In genomic region chr3:97734259-97734658, GRCm38 (mm10) we compare ENCODE assay signal across 36 mouse cellular contexts. TPM values are rescaled to one million over a fixed set of nuclear protein-coding genes. Genes with fewer than 3 reads are reported as not detected.
A peak's percentile ranks its signal among the peaks of the same experiment; 100 is the strongest.
DNase-seq lines count a peak whose midpoint lies in the region; ATAC-seq lines count a peak whose summit lies in the region.
"Had no signal": no experiment of that assay in that cellular context is flagged by ENCODE, and none has a peak within 500 bp of the region (broad histone marks: within the 10 kb centered on the region; RNA-seq: fewer than 3 reads in every experiment).

No protein-coding gene starts in this region.

- no peak overlapping the region for H3K27ac ChIP-seq in heart, embryonic 10.5 days
- no peak overlapping the region for H3K27ac ChIP-seq in midbrain, embryonic 16.5 days (ENCODE audit: low read length)
- H3K27ac ChIP-seq in midbrain, embryonic 10.5 days (replicated peaks) = no peak overlapping the region
- H3K27ac ChIP-seq: heart, embryonic 15.5 days; hindbrain, embryonic 12.5 days; hindbrain, postnatal 0 days; intestine, embryonic 15.5 days; layer of hippocampus, adult 2 months; left cerebral cortex, adult 2 months; limb, embryonic 13.5 days; midbrain, embryonic 12.5 days; neural tube, embryonic 13.5 days had no signal

- no peaks in the 10 kb centered on the region for H3K9me3 ChIP-seq in heart, embryonic 10.5 days
- no peaks in the 10 kb centered on the region for H3K9me3 ChIP-seq in midbrain, embryonic 16.5 days (replicated peaks; ENCODE audit: control insufficient read depth, low read length, poor library complexity, severe bottlenecking)
- no peaks in the 10 kb centered on the region for H3K9me3 ChIP-seq in midbrain, embryonic 10.5 days (replicated peaks)
- H3K9me3 ChIP-seq: heart, embryonic 15.5 days; hindbrain, embryonic 12.5 days; intestine, embryonic 15.5 days; limb, embryonic 13.5 days; midbrain, embryonic 12.5 days; neural tube, embryonic 13.5 days had no signal

- no peak overlapping the region for H3K4me2 ChIP-seq in midbrain, embryonic 16.5 days (ENCODE audit: low read length)
- H3K4me2 ChIP-seq: heart, embryonic 15.5 days; hindbrain, embryonic 12.5 days; intestine, embryonic 15.5 days; limb, embryonic 13.5 days; liver, embryonic 11.5 days; midbrain, embryonic 12.5 days; neural tube, embryonic 13.5 days had no signal

- no peak overlapping the region for H3K9ac ChIP-seq in midbrain, embryonic 16.5 days (ENCODE audit: low read depth, low read length)
- H3K9ac ChIP-seq: heart, embryonic 15.5 days; hindbrain, embryonic 12.5 days; intestine, embryonic 15.5 days; limb, embryonic 13.5 days; midbrain, embryonic 12.5 days; neural tube, embryonic 13.5 days had no signal

- DNase-seq in heart, embryonic 10.5 days (ENCODE audit: low spot score) = peak; percentile 39
- no peak for DNase-seq in heart, adult 18-20 months
- DNase-seq in midbrain, embryonic 10.5 days (ENCODE audit: low spot score) = no peak
- peak; percentile 46 for DNase-seq in brain, adult 2 months (ENCODE audit: low read depth, low spot score)
- DNase-seq in forelimb bud, embryonic 11.5 days (ENCODE audit: low read depth, low spot score) = peak; percentile 4
- no peak for DNase-seq in cerebellum, adult 11 months
- DNase-seq: adrenal gland, postnatal 14 days; cerebellum, adult 2 months; cerebellum, postnatal 14 days; heart, postnatal 36 days; kidney, adult 2 months; kidney, postnatal 36 days had no signal

- peak; percentile 71 for ATAC-seq in midbrain, embryonic 16.5 days
- ATAC-seq: CD4-positive, CD25-positive, alpha-beta regulatory T cell, adult 4 months; hindbrain, postnatal 0 days; intestine, embryonic 15.5 days had no signal

- 63% methylated on average over 4 of the region's 4 CpGs for WGBS in heart, embryonic 10.5 days
- WGBS in midbrain, embryonic 16.5 days = 70% methylated on average over 4 of the region's 4 CpGs
- WGBS in midbrain, embryonic 10.5 days = 82% methylated on average over 4 of the region's 4 CpGs

- H3K27me3 ChIP-seq in heart, embryonic 10.5 days (ENCODE audit: insufficient read depth, poor library complexity, severe bottlenecking) = no peaks in the 10 kb centered on the region
- H3K27me3 ChIP-seq in midbrain, embryonic 16.5 days (ENCODE audit: control insufficient read depth, insufficient read depth, low read depth, low read length) = no peaks in the 10 kb centered on the region
- H3K27me3 ChIP-seq in midbrain, embryonic 10.5 days (ENCODE audit: low read depth, poor library complexity, severe bottlenecking) = no peaks in the 10 kb centered on the region
- H3K27me3 ChIP-seq: heart, embryonic 15.5 days; hindbrain, embryonic 12.5 days; intestine, embryonic 15.5 days; limb, embryonic 13.5 days; midbrain, embryonic 12.5 days; neural tube, embryonic 13.5 days had no signal

- no peak overlapping the region for H3K4me3 ChIP-seq in heart, embryonic 10.5 days
- H3K4me3 ChIP-seq in midbrain, embryonic 16.5 days (ENCODE audit: low read depth, low read length) = no peak overlapping the region
- H3K4me3 ChIP-seq in midbrain, embryonic 10.5 days = no peak overlapping the region
- H3K4me3 ChIP-seq: erythroblast, embryonic 14.5 days; heart, embryonic 15.5 days; hindbrain, embryonic 12.5 days; intestine, embryonic 15.5 days; layer of hippocampus, adult 2 months; left cerebral cortex, adult 2 months; limb, embryonic 13.5 days; midbrain, embryonic 12.5 days; neural tube, embryonic 13.5 days had no signal

- H3K36me3 ChIP-seq in heart, embryonic 10.5 days = peaks cover 53% of the 10 kb centered on the region
- H3K36me3 ChIP-seq in midbrain, embryonic 16.5 days (ENCODE audit: control insufficient read depth, insufficient read depth, low read length) = peaks cover 20% of the 10 kb centered on the region
- H3K36me3 ChIP-seq in midbrain, embryonic 10.5 days = peaks cover 7% of the 10 kb centered on the region; the same call in 1 of the 2 replicates
- H3K36me3 ChIP-seq: intestine, embryonic 15.5 days had no signal

- 0 out of 2 replicates have a peak, but pooled peaks cover 4% of the 10 kb centered on the region for H3K4me1 ChIP-seq in heart, embryonic 10.5 days
- no peaks in the 10 kb centered on the region for H3K4me1 ChIP-seq in midbrain, embryonic 16.5 days (ENCODE audit: control insufficient read depth, insufficient read depth, low read length)
- peaks cover 16% of the 10 kb centered on the region for H3K4me1 ChIP-seq in midbrain, embryonic 10.5 days
- H3K4me1 ChIP-seq: heart, embryonic 15.5 days; hindbrain, embryonic 12.5 days; intestine, embryonic 15.5 days; limb, embryonic 13.5 days; neural tube, embryonic 13.5 days had no signal

RNA-seq across cellular contexts. Expression of gene Gm17651, which starts 59.8 kb away (rescaled TPM):
- not detected in 2 replicates for polyA plus RNA-seq in heart, embryonic 10.5 days (2016; fragmentation: Nextera tagmentation; extraction: Ambion mirVana)
- not detected for total RNA-seq in heart, adult 18-20 months (2021)
- polyA plus RNA-seq in midbrain, embryonic 16.5 days (2015; fragmentation: Nextera tagmentation; extraction: Ambion mirVana) = not detected in 2 replicates
- not detected in 2 replicates for polyA plus RNA-seq in midbrain, embryonic 10.5 days (2016; fragmentation: Nextera tagmentation; extraction: Ambion mirVana)
- total RNA-seq: adrenal gland, postnatal 14 days; gastrocnemius, adult 18-20 months; gastrocnemius, postnatal 4 days; heart, postnatal 36 days; hindbrain, postnatal 0 days; layer of hippocampus, adult 2 months; layer of hippocampus, postnatal 14 days; left cerebral cortex, adult 2 months; left cerebral cortex, postnatal 25 days; megakaryocyte, adult 5-6 weeks had no signal
- polyA plus RNA-seq: CD4-positive, CD25-positive, alpha-beta regulatory T cell, adult 4 months; cerebellum, adult 2 months; cortical plate, adult 2 months; embryonic facial prominence, embryonic 14.5 days; erythroblast, embryonic 14.5 days; forebrain, embryonic 11.5 days; heart, embryonic 15.5 days; hindbrain, embryonic 12.5 days; hindbrain, postnatal 0 days; intestine, embryonic 15.5 days; kidney, adult 2 months; kidney, embryonic 16.5 days; limb, embryonic 13.5 days; liver, embryonic 11.5 days; liver, embryonic 16.5 days; lung, embryonic 16.5 days; midbrain, embryonic 12.5 days; neural tube, embryonic 13.5 days had no signal

Comparison
In these comparisons a context has a peak if more than half of its experiments do, and no peak if none do; other contexts are left out.
1. DNase-seq: peak in heart, embryonic 10.5 days (single experiment), brain, adult 2 months (single experiment) and forelimb bud, embryonic 11.5 days (single experiment); none in heart, adult 18-20 months (0 of 2), midbrain, embryonic 10.5 days (single experiment) and cerebellum, adult 11 months (single experiment).